Mouse (Mus musculus): ENCODE data around the gene Enpp1.

The Enpp1 gene

GRCm38 (mm10) chr10:24596869-24597339 is 115.1 kb downstream of the Enpp1 start:
- no peak for DNase-seq (ENCODE audit: low read depth, low spot score)

- no peak for DNase-seq (ENCODE audit: low read depth, low spot score)
Observed at GRCm38 (mm10) chr10:24596003-24596868, 115.7 kb downstream of the Enpp1 start.

GRCm38 (mm10) chr10:24595250-24596002 is 116.5 kb downstream of the Enpp1 start, which contains the start of gene Ccn2:
TSS of gene Ccn2 (plus strand) at chr10:24595442.
- peak; percentile 92 for DNase-seq (ENCODE audit: low read depth, low spot score)

GRCm38 (mm10) chr10:24593556-24593955 is 118.4 kb downstream of the Enpp1 start:
- DNase-seq (ENCODE audit: low read depth, low spot score) = no peak

- DNase-seq (ENCODE audit: low read depth, low spot score) = no peak
Observed at GRCm38 (mm10) chr10:24592969-24593368, 119.0 kb downstream of the Enpp1 start.

GRCm38 (mm10) chr10:24592318-24592717 is 119.6 kb downstream of the Enpp1 start:
- no peak for DNase-seq (ENCODE audit: low read depth, low spot score)

- DNase-seq (ENCODE audit: low read depth, low spot score) = no peak
Observed at GRCm38 (mm10) chr10:24591741-24592140, 120.2 kb downstream of the Enpp1 start.

- peak; percentile 85 for DNase-seq (ENCODE audit: low read depth, low spot score)
Observed at GRCm38 (mm10) chr10:24591136-24591535, 120.8 kb downstream of the Enpp1 start.

- DNase-seq (ENCODE audit: low read depth, low spot score) = no peak
Observed at GRCm38 (mm10) chr10:24590546-24590945, 121.4 kb downstream of the Enpp1 start.

- no peak for DNase-seq (ENCODE audit: low read depth, low spot score)
Observed at GRCm38 (mm10) chr10:24589238-24589637, 122.7 kb downstream of the Enpp1 start.

GRCm38 (mm10) chr10:24588824-24589223 is 123.1 kb downstream of the Enpp1 start:
- DNase-seq (ENCODE audit: low read depth, low spot score) = no peak
